Mouse (Mus musculus) hindbrain, embryonic 13.5 days (tissue): Measurements from ENCODE around the gene Ndufc2. TPM values are rescaled to one million over a fixed set of nuclear protein-coding genes. Genes with fewer than 3 reads are reported as not detected.

Experiments used
- ATAC-seq: fragments of 200-750 bp; cut with Nextera tagmentation; 2 replicates; pipeline ENCODE4 v1.8.0; 2017; ENCODE audit warnings: moderate TSS enrichment; ENCODE audit not compliant: low FRiP score
- H3K27ac ChIP-seq: fragments of 300-500 bp; sonication (generic); 2 replicates; pipeline ENCODE4 v1.5.1; 2015; ENCODE audit warnings: inconsistent platforms, mild to moderate bottlenecking, moderate library complexity
- H3K27me3 ChIP-seq: fragments of 300-500 bp; sonication (generic); 2 replicates; pipeline ENCODE4 v1.6.1; 2015; ENCODE audit warnings: mild to moderate bottlenecking, inconsistent platforms
- H3K36me3 ChIP-seq: fragments of 300-500 bp; sonication (generic); 2 replicates; pipeline ENCODE4 v1.6.1; 2015; ENCODE audit warnings: mild to moderate bottlenecking, inconsistent platforms
- H3K4me1 ChIP-seq: fragments of 300-500 bp; sonication (generic); replicated peaks from 2 replicates; pipeline ENCODE4 v1.6.1; 2015; ENCODE audit warnings: inconsistent platforms
- H3K4me2 ChIP-seq: fragments of 300-500 bp; sonication (generic); 2 replicates; pipeline ENCODE4 v1.6.1; 2015; ENCODE audit warnings: inconsistent platforms, mild to moderate bottlenecking, moderate library complexity
- H3K4me3 ChIP-seq: fragments of 300-500 bp; sonication (generic); 2 replicates; pipeline ENCODE4 v1.5.1; 2015; ENCODE audit warnings: mild to moderate bottlenecking, inconsistent platforms
- H3K9ac ChIP-seq: fragments of 300-500 bp; sonication (generic); 2 replicates; pipeline ENCODE4 v1.6.1; 2015; ENCODE audit warnings: mild to moderate bottlenecking, inconsistent platforms
- H3K9me3 ChIP-seq: fragments of 300-500 bp; sonication (generic); 2 replicates; pipeline ENCODE4 v1.6.1; 2016; ENCODE audit warnings: inconsistent platforms
- WGBS: fragments of 180-500 bp; shearing (Covaris S2); methylation state at CpG from one replicate; pipeline ENCODE4 v1.1.7; 2015; 5-methylcytosine and 5-hydroxymethylcytosine counted together
- polyA plus RNA-seq: library from polyadenylated mRNA; unstranded; fragments of >200 nt; fragmentation: Nextera tagmentation; extraction: Ambion mirVana; gene quantifications from 2 replicates; pipeline ENCODE4 v1.2.1, GENCODE M21; 2015

Ndufc2 gene
- polyA plus RNA-seq, 1 experiment from 2014 or later: 471 TPM

GRCm38 (mm10) chr7:97391293-97392078 lies 8.3 kb upstream of the Ndufc2 start:
- H3K4me2 ChIP-seq: no peak overlapping the region
- ATAC-seq: peak; percentile 89
- H3K36me3 ChIP-seq: peaks cover 46% of the 10 kb centered on the region
- WGBS: 61% methylated on average over 13 of the region's 13 CpGs
- H3K9ac ChIP-seq: no peak overlapping the region
- peak overlapping the region; percentile 48; the same call in 1 of the 2 replicates for H3K27ac ChIP-seq
- H3K4me1 ChIP-seq: 0 out of 2 replicates have a peak, but pooled peaks cover 5% of the 10 kb centered on the region
- H3K9me3 ChIP-seq: no peaks in the 10 kb centered on the region
- no peaks in the 10 kb centered on the region for H3K27me3 ChIP-seq
- H3K4me3 ChIP-seq: no peak overlapping the region

- WGBS: 73% methylated on average over 6 of the region's 6 CpGs
- Histone ChIP-seq H3K27me3 (no peaks in the 10 kb centered on the region), H3K36me3 (peaks cover 40% of the 10 kb centered on the region), H3K9ac (no peak overlapping the region), H3K27ac (peak overlapping the region; percentile 3; the same call in 1 of the 2 replicates), H3K4me1 (0 out of 2 replicates have a peak, but pooled peaks cover 5% of the 10 kb centered on the region), H3K9me3 (no peaks in the 10 kb centered on the region), H3K4me3 (no peak overlapping the region), H3K4me2 (no peak overlapping the region)
- ATAC-seq: peak; percentile 32; the same call in 1 of the 2 replicates
Observed at GRCm38 (mm10) chr7:97392079-97392445, 7.7 kb upstream of the Ndufc2 start.

- H3K27ac ChIP-seq: no peak overlapping the region
- no peak for ATAC-seq
- H3K4me2 ChIP-seq: no peak overlapping the region
- no peak overlapping the region for H3K4me3 ChIP-seq
- no peak overlapping the region for H3K9ac ChIP-seq
- H3K9me3 ChIP-seq: no peaks in the 10 kb centered on the region
- 0 out of 2 replicates have a peak, but pooled peaks cover 5% of the 10 kb centered on the region for H3K4me1 ChIP-seq
- no peaks in the 10 kb centered on the region for H3K27me3 ChIP-seq
- 75% methylated on average over 2 of the region's 2 CpGs for WGBS
- H3K36me3 ChIP-seq: peaks cover 20% of the 10 kb centered on the region
Observed at GRCm38 (mm10) chr7:97394375-97394774, 5.4 kb upstream of the Ndufc2 start.

GRCm38 (mm10) chr7:97398943-97399342 lies 860 bp upstream of the Ndufc2 start:
- ATAC-seq: no peak
- Histone ChIP-seq H3K9ac (no peak overlapping the region), H3K4me1 (peaks cover 19% of the 10 kb centered on the region), H3K9me3 (no peaks in the 10 kb centered on the region), H3K4me2 (no peak overlapping the region), H3K27ac (no peak overlapping the region), H3K36me3 (peaks cover 14% of the 10 kb centered on the region), H3K27me3 (no peaks in the 10 kb centered on the region), H3K4me3 (no peak overlapping the region)
- 94% methylated on average over 6 of the region's 6 CpGs for WGBS

GRCm38 (mm10) chr7:97407145-97407544 lies 7.3 kb downstream of the Ndufc2 start:
- no peak overlapping the region for H3K27ac ChIP-seq
- no peaks in the 10 kb centered on the region for H3K27me3 ChIP-seq
- no peak overlapping the region for H3K4me2 ChIP-seq
- no peaks in the 10 kb centered on the region for H3K9me3 ChIP-seq
- peaks cover 53% of the 10 kb centered on the region for H3K36me3 ChIP-seq
- H3K9ac ChIP-seq: no peak overlapping the region
- H3K4me3 ChIP-seq: no peak overlapping the region
- no peak for ATAC-seq
- peaks cover 1% of the 10 kb centered on the region for H3K4me1 ChIP-seq
- WGBS: 84% methylated on average over 10 of the region's 10 CpGs

GRCm38 (mm10) chr7:97411106-97411505 lies 11.3 kb downstream of the Ndufc2 start:
- no peaks in the 10 kb centered on the region for H3K27me3 ChIP-seq
- H3K9me3 ChIP-seq: no peaks in the 10 kb centered on the region
- peaks cover 51% of the 10 kb centered on the region for H3K36me3 ChIP-seq
- WGBS: 96% methylated on average over 2 of the region's 2 CpGs
- H3K27ac ChIP-seq: no peak overlapping the region
- H3K4me3 ChIP-seq: no peak overlapping the region
- H3K9ac ChIP-seq: no peak overlapping the region
- no peak for ATAC-seq
- H3K4me1 ChIP-seq: no peaks in the 10 kb centered on the region
- no peak overlapping the region for H3K4me2 ChIP-seq

GRCm38 (mm10) chr7:97411575-97411974 lies 11.8 kb downstream of the Ndufc2 start:
- WGBS: 83% methylated on average over 3 of the region's 3 CpGs
- H3K36me3 ChIP-seq: peaks cover 51% of the 10 kb centered on the region
- H3K27ac ChIP-seq: no peak overlapping the region
- H3K4me1 ChIP-seq: no peaks in the 10 kb centered on the region
- H3K9me3 ChIP-seq: no peaks in the 10 kb centered on the region
- ATAC-seq: no peak
- no peaks in the 10 kb centered on the region for H3K27me3 ChIP-seq
- no peak overlapping the region for H3K4me3 ChIP-seq
- H3K9ac ChIP-seq: no peak overlapping the region
- H3K4me2 ChIP-seq: no peak overlapping the region

GRCm38 (mm10) chr7:97413981-97414380 lies 14.2 kb downstream of the Ndufc2 start:
- H3K27ac ChIP-seq: no peak overlapping the region
- H3K4me2 ChIP-seq: no peak overlapping the region
- peaks cover 9% of the 10 kb centered on the region; the same call in 1 of the 2 replicates for H3K4me1 ChIP-seq
- no peak overlapping the region for H3K4me3 ChIP-seq
- H3K27me3 ChIP-seq: no peaks in the 10 kb centered on the region
- no peaks in the 10 kb centered on the region for H3K9me3 ChIP-seq
- H3K36me3 ChIP-seq: peaks cover 38% of the 10 kb centered on the region
- no peak for ATAC-seq
- H3K9ac ChIP-seq: no peak overlapping the region
- WGBS: 100% methylated on average over 1 of the region's 1 CpGs

- Histone ChIP-seq H3K4me3 (no peak overlapping the region), H3K27ac (no peak overlapping the region), H3K4me1 (peaks cover 9% of the 10 kb centered on the region; the same call in 1 of the 2 replicates)
Observed at GRCm38 (mm10) chr7:97414426-97414825, 14.6 kb downstream of the Ndufc2 start.

GRCm38 (mm10) chr7:97414915-97415687 lies 15.3 kb downstream of the Ndufc2 start:
- Histone ChIP-seq H3K9me3 (no peaks in the 10 kb centered on the region), H3K4me1 (peaks cover 9% of the 10 kb centered on the region; the same call in 1 of the 2 replicates), H3K4me2 (no peak overlapping the region), H3K36me3 (peaks cover 27% of the 10 kb centered on the region), H3K27ac (no peak overlapping the region), H3K9ac (no peak overlapping the region), H3K4me3 (no peak overlapping the region), H3K27me3 (no peaks in the 10 kb centered on the region)
- no peak for ATAC-seq
- 74% methylated on average over 9 of the region's 9 CpGs for WGBS

More at GRCm38 (mm10) chr7:97414426-97414825, 14.6 kb downstream of the Ndufc2 start:
- 83% methylated on average over 1 of the region's 1 CpGs for WGBS
- Histone ChIP-seq H3K9ac (no peak overlapping the region), H3K36me3 (peaks cover 34% of the 10 kb centered on the region), H3K27me3 (no peaks in the 10 kb centered on the region), H3K9me3 (no peaks in the 10 kb centered on the region), H3K4me2 (no peak overlapping the region)
- ATAC-seq: no peak

- no peak for ATAC-seq
- no peak overlapping the region for H3K4me2 ChIP-seq
- H3K4me1 ChIP-seq: peaks cover 15% of the 10 kb centered on the region
- no peaks in the 10 kb centered on the region for H3K9me3 ChIP-seq
- no peak overlapping the region for H3K9ac ChIP-seq
- 94% methylated on average over 4 of the region's 4 CpGs for WGBS
- H3K27ac ChIP-seq: no peak overlapping the region
- no peak overlapping the region for H3K4me3 ChIP-seq
- H3K27me3 ChIP-seq: no peaks in the 10 kb centered on the region
- peaks cover 14% of the 10 kb centered on the region for H3K36me3 ChIP-seq
Observed at GRCm38 (mm10) chr7:97416473-97416872, 16.7 kb downstream of the Ndufc2 start.

- Histone ChIP-seq H3K27ac (no peak within 1 kb of the TSS), H3K9ac (no peak within 1 kb of the TSS), H3K4me3 (no peak within 1 kb of the TSS), H3K4me1 (peaks cover 15% of the 10 kb centered on the region), H3K36me3 (peaks cover 9% of the 10 kb centered on the region), H3K4me2 (no peak within 1 kb of the TSS), H3K9me3 (no peaks in the 10 kb centered on the region), H3K27me3 (no peaks in the 10 kb centered on the region)
- no peak for ATAC-seq
- 78% methylated on average over 25 of the region's 25 CpGs for WGBS
Observed at GRCm38 (mm10) chr7:97416906-97417777, 17.3 kb downstream of the Ndufc2 start, which contains the start of gene Thrsp. Gene Thrsp (minus strand): TSS chr7:97417730.
